8 mouse cellular contexts compared by ENCODE assay signal in the genomic region with DNA sequence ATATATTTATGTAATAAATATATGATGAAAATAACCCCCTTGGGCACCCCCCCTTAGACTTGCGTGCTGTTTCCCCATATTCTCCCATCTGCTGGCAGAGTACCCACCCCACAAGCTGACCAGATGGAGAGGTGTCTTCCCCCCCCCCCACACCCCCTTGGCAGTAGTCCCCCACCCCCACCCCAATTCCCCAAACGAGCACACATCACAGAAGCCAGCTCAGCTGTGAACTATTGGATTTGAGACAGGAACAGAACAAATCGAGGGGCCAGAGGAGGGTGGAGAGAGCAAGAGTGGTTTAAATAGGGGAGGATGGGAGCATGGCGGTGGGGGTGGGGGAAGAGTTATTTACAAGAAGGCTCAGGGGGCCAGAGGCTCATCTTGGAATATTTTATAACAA. TPM values are rescaled to one million over a fixed set of nuclear protein-coding genes. Genes with fewer than 3 reads are reported as not detected.
DNase-seq lines count a peak whose midpoint lies in the region; ATAC-seq lines count a peak whose summit lies in the region.

No protein-coding gene starts in this region.

- peak overlapping the region; percentile 40; the same call in 1 of the 2 replicates for H3K4me2 ChIP-seq in neural tube, embryonic 11.5 days (ENCODE audit: low read depth)
- H3K4me2 ChIP-seq in limb, embryonic 15.5 days, result peak overlapping the region; percentile 27; the same call in 1 of the 2 replicates
- peak overlapping the region; percentile 43 for H3K4me2 ChIP-seq in stomach, embryonic 15.5 days

- 30% methylated on average over 4 of the region's 4 CpGs for WGBS in neural tube, embryonic 11.5 days
- 25% methylated on average over 4 of the region's 4 CpGs for WGBS in limb, embryonic 15.5 days
- WGBS in stomach, embryonic 15.5 days, result 19% methylated on average over 4 of the region's 4 CpGs

- no peak overlapping the region; the same call in 1 of the 2 replicates for H3K4me3 ChIP-seq in neural tube, embryonic 11.5 days (ENCODE audit: low read depth, low read length)
- H3K4me3 ChIP-seq in limb, embryonic 15.5 days, result 0 out of 2 replicates have a peak overlapping the region, but pooled peaks have one; percentile 13
- peak overlapping the region; percentile 11 for H3K4me3 ChIP-seq in stomach, embryonic 15.5 days (replicated peaks)

- peak overlapping the region; percentile 35; the same call in 1 of the 2 replicates for H3K9ac ChIP-seq in neural tube, embryonic 11.5 days (ENCODE audit: low read length)
- no peak overlapping the region for H3K9ac ChIP-seq in limb, embryonic 15.5 days
- H3K9ac ChIP-seq in stomach, embryonic 15.5 days, result no peak overlapping the region

- peak overlapping the region; percentile 58 for H3K27ac ChIP-seq in neural tube, embryonic 11.5 days (ENCODE audit: low read depth, low read length)
- H3K27ac ChIP-seq in limb, embryonic 15.5 days, result peak overlapping the region; percentile 70; the same call in 1 of the 2 replicates
- peak overlapping the region; percentile 69 for H3K27ac ChIP-seq in stomach, embryonic 15.5 days

- ATAC-seq in neural tube, embryonic 11.5 days (ENCODE audit: insufficient read depth, low FRiP score, low TSS enrichment), result no peak
- no peak for ATAC-seq in limb, embryonic 15.5 days (ENCODE audit: insufficient number of reproducible peaks, low FRiP score, low TSS enrichment, low read depth)
- no peak for ATAC-seq in stomach, embryonic 15.5 days (ENCODE audit: insufficient read depth, low FRiP score, low read depth)
- ATAC-seq in frontal cortex, adult (ENCODE audit: low TSS enrichment), result no peak

- peak; percentile 61 to 66 for DNase-seq in cerebellum, postnatal 10 days
- no peak for DNase-seq in cerebellum, adult 11 months
- DNase-seq in neural tube, embryonic 11.5 days (ENCODE audit: low spot score), result no peak
- no peak for DNase-seq in neural tube, embryonic 10.5 days (ENCODE audit: extremely low spot score, low spot score)
- DNase-seq in adipocyte (ENCODE audit: low spot score), result no peak

- H3K36me3 ChIP-seq in neural tube, embryonic 11.5 days (ENCODE audit: control insufficient read depth, insufficient read depth, low read length), result peaks cover 2% of the 10 kb centered on the region; the same call in 1 of the 2 replicates
- peaks cover 56% of the 10 kb centered on the region for H3K36me3 ChIP-seq in limb, embryonic 15.5 days
- peaks cover 36% of the 10 kb centered on the region for H3K36me3 ChIP-seq in stomach, embryonic 15.5 days

- no peaks in the 10 kb centered on the region for H3K9me3 ChIP-seq in neural tube, embryonic 11.5 days (ENCODE audit: control insufficient read depth, low read length)
- no peaks in the 10 kb centered on the region for H3K9me3 ChIP-seq in limb, embryonic 15.5 days
- no peaks in the 10 kb centered on the region for H3K9me3 ChIP-seq in stomach, embryonic 15.5 days

- peaks cover 27% of the 10 kb centered on the region for H3K4me1 ChIP-seq in neural tube, embryonic 11.5 days (ENCODE audit: control insufficient read depth, insufficient read depth, low read length)
- peaks cover 61% of the 10 kb centered on the region for H3K4me1 ChIP-seq in limb, embryonic 15.5 days
- H3K4me1 ChIP-seq in stomach, embryonic 15.5 days, result peaks cover 57% of the 10 kb centered on the region

- no peaks in the 10 kb centered on the region for H3K27me3 ChIP-seq in neural tube, embryonic 11.5 days (ENCODE audit: control insufficient read depth, insufficient read depth, low read length)
- no peaks in the 10 kb centered on the region for H3K27me3 ChIP-seq in limb, embryonic 15.5 days
- H3K27me3 ChIP-seq in stomach, embryonic 15.5 days (replicated peaks), result no peaks in the 10 kb centered on the region

RNA-seq across cellular contexts. Expression of a gene that starts 7.4 kb away (rescaled TPM):
- polyA plus RNA-seq in neural tube, embryonic 11.5 days (2014; fragmentation: Nextera tagmentation; extraction: Ambion mirVana), result 1.5 and 1.9 TPM in 2 replicates
- 1.2 TPM in 2 replicates for polyA plus RNA-seq in limb, embryonic 15.5 days (2015; fragmentation: Nextera tagmentation; extraction: Ambion mirVana)
- 2.4 and 2.5 TPM in 2 replicates for polyA plus RNA-seq in stomach, embryonic 15.5 days (2015; fragmentation: Nextera tagmentation; extraction: Ambion mirVana)

RNA-seq across cellular contexts. Expression of a gene that starts 27.3 kb away (rescaled TPM):
- polyA plus RNA-seq in neural tube, embryonic 11.5 days (2014; fragmentation: Nextera tagmentation; extraction: Ambion mirVana), result 32.0 and 34.7 TPM in 2 replicates
- polyA plus RNA-seq in limb, embryonic 15.5 days (2015; fragmentation: Nextera tagmentation; extraction: Ambion mirVana), result 38.4 and 39.6 TPM in 2 replicates
- 42.7 and 44.7 TPM in 2 replicates for polyA plus RNA-seq in stomach, embryonic 15.5 days (2015; fragmentation: Nextera tagmentation; extraction: Ambion mirVana)

RNA-seq across cellular contexts. Expression of a gene that starts 27.6 kb away (rescaled TPM):
- 24.1 and 24.2 TPM in 2 replicates for polyA plus RNA-seq in neural tube, embryonic 11.5 days (2014; fragmentation: Nextera tagmentation; extraction: Ambion mirVana)
- polyA plus RNA-seq in limb, embryonic 15.5 days (2015; fragmentation: Nextera tagmentation; extraction: Ambion mirVana), result 22.9 and 25.8 TPM in 2 replicates
- polyA plus RNA-seq in stomach, embryonic 15.5 days (2015; fragmentation: Nextera tagmentation; extraction: Ambion mirVana), result 23.0 and 23.6 TPM in 2 replicates

RNA-seq across cellular contexts. Expression of a gene that starts 37.0 kb away (rescaled TPM):
- 55.4 and 59.4 TPM in 2 replicates for polyA plus RNA-seq in neural tube, embryonic 11.5 days (2014; fragmentation: Nextera tagmentation; extraction: Ambion mirVana)
- 30.0 and 32.5 TPM in 2 replicates for polyA plus RNA-seq in limb, embryonic 15.5 days (2015; fragmentation: Nextera tagmentation; extraction: Ambion mirVana)
- 31.7 and 35.3 TPM in 2 replicates for polyA plus RNA-seq in stomach, embryonic 15.5 days (2015; fragmentation: Nextera tagmentation; extraction: Ambion mirVana)

RNA-seq across cellular contexts. Expression of a gene that starts 38.5 kb away (rescaled TPM):
- polyA plus RNA-seq in neural tube, embryonic 11.5 days (2014; fragmentation: Nextera tagmentation; extraction: Ambion mirVana), result 67.6 and 74.5 TPM in 2 replicates
- polyA plus RNA-seq in limb, embryonic 15.5 days (2015; fragmentation: Nextera tagmentation; extraction: Ambion mirVana), result 47.6 and 48.3 TPM in 2 replicates
- 36.4 and 39.7 TPM in 2 replicates for polyA plus RNA-seq in stomach, embryonic 15.5 days (2015; fragmentation: Nextera tagmentation; extraction: Ambion mirVana)

Comparison
In these comparisons a context has a peak if more than half of its experiments do, and no peak if none do; other contexts are left out.
1. DNase-seq: peak in cerebellum, postnatal 10 days (2 of 2); none in cerebellum, adult 11 months (single experiment), neural tube, embryonic 11.5 days (single experiment), neural tube, embryonic 10.5 days (single experiment) and adipocyte (single experiment).
2. Peak in every context shown above with its lines, with median percentiles within 50 percentile points of each other: H3K27ac ChIP-seq and H3K4me2 ChIP-seq.